Mouse (Mus musculus) intestine, embryonic 15.5 days (tissue): ENCODE results near the gene Hist2h3c1. TPM values are rescaled to one million over a fixed set of nuclear protein-coding genes. Genes with fewer than 3 reads are reported as not detected.
"Not testable (repeated sequence)": the region's sequence is repeated elsewhere in the genome, so short reads cannot be mapped to it uniquely, and the experiment has no call there.

Experiments used
- ATAC-seq: fragments of 200-750 bp; cut with Nextera tagmentation; 2 replicates; pipeline ENCODE4 v1.8.0; 2017; ENCODE audit warnings: moderate TSS enrichment, moderate library complexity
- H3K27ac ChIP-seq: fragments of 300-500 bp; sonication (generic); 2 replicates; pipeline ENCODE4 v1.5.1; 2015; ENCODE audit warnings: mild to moderate bottlenecking, inconsistent platforms
- H3K27me3 ChIP-seq: fragments of 300-500 bp; sonication (generic); replicated peaks from 2 replicates; pipeline ENCODE4 v1.6.1; 2015; ENCODE audit warnings: inconsistent platforms
- H3K36me3 ChIP-seq: fragments of 300-500 bp; sonication (generic); 2 replicates; pipeline ENCODE4 v1.6.1; 2015; ENCODE audit warnings: inconsistent platforms
- H3K4me1 ChIP-seq: fragments of 300-500 bp; sonication (generic); replicated peaks from 2 replicates; pipeline ENCODE4 v1.6.1; 2015; ENCODE audit warnings: inconsistent platforms
- H3K4me2 ChIP-seq: fragments of 300-500 bp; sonication (generic); replicated peaks from 2 replicates; pipeline ENCODE4 v1.6.1; 2015; ENCODE audit warnings: mild to moderate bottlenecking, inconsistent platforms
- H3K4me3 ChIP-seq: fragments of 300-500 bp; sonication (generic); replicated peaks from 2 replicates; pipeline ENCODE4 v1.5.1; 2015; ENCODE audit warnings: inconsistent platforms
- H3K9ac ChIP-seq: fragments of 300-500 bp; sonication (generic); 2 replicates; pipeline ENCODE4 v1.6.1; 2015; ENCODE audit warnings: inconsistent platforms
- H3K9me3 ChIP-seq: fragments of 300-500 bp; sonication (generic); 2 replicates; pipeline ENCODE4 v1.6.1; 2016; ENCODE audit warnings: inconsistent platforms
- WGBS: fragments of 180-500 bp; shearing (Covaris S2); methylation state at CpG from one replicate; pipeline ENCODE4 v1.1.7; 2015; 5-methylcytosine and 5-hydroxymethylcytosine counted together
- polyA plus RNA-seq: library from polyadenylated mRNA; unstranded; fragments of >200 nt; fragmentation: Nextera tagmentation; extraction: Ambion mirVana; gene quantifications from 2 replicates; pipeline ENCODE4 v1.2.1, GENCODE M21; 2015

Hist2h3c1 gene
- polyA plus RNA-seq, 1 experiment from 2014 or later: 1.3 TPM

GRCm38 (mm10) chr3:96237904-96238511, 8.5 kb upstream of the Hist2h3c1 start:
- H3K4me2 ChIP-seq: peak overlapping the region; percentile 59
- no peaks in the 10 kb centered on the region for H3K9me3 ChIP-seq
- peaks cover 11% of the 10 kb centered on the region for H3K4me1 ChIP-seq
- no peaks in the 10 kb centered on the region for H3K36me3 ChIP-seq
- H3K27me3 ChIP-seq: no peaks in the 10 kb centered on the region
- H3K9ac ChIP-seq: peak overlapping the region; percentile 50
- peak overlapping the region; percentile 67 for H3K27ac ChIP-seq
- ATAC-seq: no peak
- peak overlapping the region; percentile 33 for H3K4me3 ChIP-seq
- under 1% methylated on average over 12 of the region's 12 CpGs for WGBS

- WGBS: under 1% methylated on average over 18 of the region's 68 CpGs
- peak within 1 kb of the TSS; percentile 33 for H3K4me3 ChIP-seq
- H3K4me2 ChIP-seq: peak within 1 kb of the TSS; percentile 59
- H3K27ac ChIP-seq: peak within 1 kb of the TSS; percentile 67
- peaks cover 18% of the 10 kb centered on the region for H3K4me1 ChIP-seq
- H3K36me3 ChIP-seq, H3K27me3 ChIP-seq, H3K9me3 ChIP-seq: not testable (repeated sequence)
- peak within 1 kb of the TSS; percentile 50 for H3K9ac ChIP-seq
- peak; percentile 92 for ATAC-seq
These were observed 7.3 kb upstream of the Hist2h3c1 start, which contains the start of gene Hist2h3c2 for GRCm38 (mm10) chr3:96238954-96239793. Gene Hist2h3c2 (minus strand): TSS chr3:96239127.

GRCm38 (mm10) chr3:96239949-96240798, 6.3 kb upstream of the Hist2h3c1 start, which contains the start of gene Hist2h2aa2:
Gene Hist2h2aa2 (minus strand): TSS chr3:96240276.
- not testable (repeated sequence) for H3K9me3 ChIP-seq, H3K36me3 ChIP-seq, H3K27me3 ChIP-seq, H3K9ac ChIP-seq
- H3K4me3 ChIP-seq: peak within 1 kb of the TSS; percentile 31
- H3K4me1 ChIP-seq: peaks cover 20% of the 10 kb centered on the region
- 3% methylated on average over 29 of the region's 85 CpGs for WGBS
- H3K4me2 ChIP-seq: peak within 1 kb of the TSS; percentile 46
- ATAC-seq: peak; percentile 83
- peak within 1 kb of the TSS; percentile 67 for H3K27ac ChIP-seq

- no peak overlapping the region for H3K4me3 ChIP-seq
- 73% methylated on average over 9 of the region's 9 CpGs for WGBS
- H3K4me1 ChIP-seq: peaks cover 20% of the 10 kb centered on the region
- H3K4me2 ChIP-seq: peak overlapping the region; percentile 46
- H3K9me3 ChIP-seq: no peaks in the 10 kb centered on the region
- no peak overlapping the region for H3K9ac ChIP-seq
- H3K36me3 ChIP-seq: no peaks in the 10 kb centered on the region
- peak overlapping the region; percentile 67 for H3K27ac ChIP-seq
- H3K27me3 ChIP-seq: no peaks in the 10 kb centered on the region
- ATAC-seq: no peak
These were observed 5.7 kb upstream of the Hist2h3c1 start for GRCm38 (mm10) chr3:96240799-96241197.

- Histone ChIP-seq H3K36me3 (no peaks in the 10 kb centered on the region), H3K27ac (peak overlapping the region; percentile 97), H3K27me3 (no peaks in the 10 kb centered on the region), H3K4me2 (peak overlapping the region; percentile 65), H3K9ac (peak overlapping the region; percentile 74; the same call in 1 of the 2 replicates), H3K4me3 (no peak overlapping the region), H3K4me1 (peaks cover 12% of the 10 kb centered on the region), H3K9me3 (no peaks in the 10 kb centered on the region)
- ATAC-seq: no peak
- WGBS: 66% methylated on average over 7 of the region's 7 CpGs
These were observed 2.4 kb upstream of the Hist2h3c1 start for GRCm38 (mm10) chr3:96243921-96244572.

- not testable (repeated sequence) for H3K9me3 ChIP-seq, H3K36me3 ChIP-seq, H3K27me3 ChIP-seq
- Histone ChIP-seq H3K9ac (peak within 1 kb of the TSS; percentile 74), H3K4me1 (peaks cover 13% of the 10 kb centered on the region), H3K27ac (peak within 1 kb of the TSS; percentile 97), H3K4me3 (peak within 1 kb of the TSS; percentile 50), H3K4me2 (peak within 1 kb of the TSS; percentile 65)
- peak; percentile 89 for ATAC-seq
- under 1% methylated on average over 39 of the region's 88 CpGs for WGBS
These were observed 1.2 kb upstream of the Hist2h3c1 start, which contains the start of gene Hist2h2aa1 for GRCm38 (mm10) chr3:96245003-96245886. Gene Hist2h2aa1 (plus strand): TSS chr3:96245497.

- not testable (repeated sequence) for H3K9ac ChIP-seq, H3K9me3 ChIP-seq, H3K27me3 ChIP-seq, H3K36me3 ChIP-seq, ATAC-seq
- Histone ChIP-seq H3K4me3 (peak overlapping the region; percentile 28; the same call in 1 of the 2 replicates), H3K4me1 (peaks cover 18% of the 10 kb centered on the region), H3K4me2 (0 out of 2 replicates have a peak overlapping the region, but pooled peaks have one; percentile 35), H3K27ac (0 out of 2 replicates have a peak overlapping the region, but pooled peaks have one; percentile 60)
- WGBS: 0% methylated on average over 10 of the region's 21 CpGs
These were observed 467 bp upstream of the Hist2h3c1 start for GRCm38 (mm10) chr3:96246018-96246417.

GRCm38 (mm10) chr3:96247356-96248140, 1.1 kb downstream of the Hist2h3c1 start:
- Histone ChIP-seq H3K4me3 (peak overlapping the region; percentile 43), H3K9ac (peak overlapping the region; percentile 45), H3K27ac (peak overlapping the region; percentile 58; the same call in 1 of the 2 replicates), H3K9me3 (no peaks in the 10 kb centered on the region), H3K4me2 (peak overlapping the region; percentile 56), H3K4me1 (peaks cover 18% of the 10 kb centered on the region), H3K36me3 (no peaks in the 10 kb centered on the region), H3K27me3 (no peaks in the 10 kb centered on the region)
- no peak for ATAC-seq
- 4% methylated on average over 11 of the region's 11 CpGs for WGBS

GRCm38 (mm10) chr3:96248141-96249033, 1.9 kb downstream of the Hist2h3c1 start:
- H3K27ac ChIP-seq: no peak overlapping the region
- H3K4me1 ChIP-seq: peaks cover 18% of the 10 kb centered on the region
- no peaks in the 10 kb centered on the region for H3K9me3 ChIP-seq
- WGBS: 25% methylated on average over 6 of the region's 6 CpGs
- no peaks in the 10 kb centered on the region for H3K27me3 ChIP-seq
- H3K4me2 ChIP-seq: peak overlapping the region; percentile 56
- ATAC-seq: no peak
- H3K4me3 ChIP-seq: peak overlapping the region; percentile 43
- H3K9ac ChIP-seq: peak overlapping the region; percentile 45; the same call in 1 of the 2 replicates
- no peaks in the 10 kb centered on the region for H3K36me3 ChIP-seq
